Mouse (Mus musculus): ENCODE measurements around the gene Chil1. TPM values are rescaled to one million over a fixed set of nuclear protein-coding genes. Genes with fewer than 3 reads are reported as not detected.

The Chil1 gene
- polyA plus RNA-seq (2014; fragmentation: Illumina TruSeq; extraction: RNeasy Lipid Tissue Mini Kit (QIAGEN cat#74804); ENCODE audit: low read depth, low replicate concordance) = not detected

DNA sequence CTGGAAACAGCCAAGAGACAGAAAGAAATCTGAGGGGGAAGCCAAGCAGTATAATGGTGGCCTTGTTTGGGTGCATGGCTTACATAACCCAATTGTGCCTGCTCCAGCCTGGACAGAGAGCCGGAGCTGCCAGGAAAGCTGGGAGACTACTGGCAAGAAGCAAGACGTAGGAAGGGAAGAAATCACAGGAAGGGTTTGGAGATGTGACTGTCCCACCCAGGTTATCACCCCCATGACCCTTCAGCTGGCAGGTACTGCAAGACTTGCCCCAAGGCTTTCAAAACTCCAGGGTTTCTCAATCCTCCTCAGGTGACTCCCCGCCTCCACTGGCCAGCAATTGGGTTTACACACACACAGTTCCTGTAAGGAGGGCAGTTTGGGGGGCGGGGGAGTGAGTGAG, at the start of gene Chil1:
Gene Chil1 (plus strand): TSS at position 152 of the 400 bp plus-strand sequence.

DNA sequence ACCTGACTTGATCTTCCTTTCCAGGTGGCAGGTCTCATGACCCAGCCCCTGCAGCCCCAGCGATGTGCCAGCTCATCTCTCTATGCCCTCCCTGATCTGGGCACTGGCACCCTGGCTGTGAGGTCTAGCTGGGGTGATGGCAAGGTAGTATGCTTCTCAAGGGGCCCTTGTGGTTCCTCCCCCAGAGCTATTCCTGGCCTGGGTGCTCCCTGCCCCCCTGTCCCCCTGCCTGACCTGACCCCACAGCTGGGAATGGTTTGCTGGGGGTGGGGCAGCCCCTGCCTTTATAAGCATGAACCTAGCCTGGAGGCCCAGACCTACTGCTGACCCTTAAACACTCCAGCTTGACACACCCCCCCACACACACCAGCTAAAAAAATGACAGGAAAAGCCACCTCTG, 11.2 kb downstream of the Chil1 start, which contains the start of gene Mybph:
Gene Mybph (plus strand): TSS at position 323 of the 400 bp plus-strand sequence.

DNA sequence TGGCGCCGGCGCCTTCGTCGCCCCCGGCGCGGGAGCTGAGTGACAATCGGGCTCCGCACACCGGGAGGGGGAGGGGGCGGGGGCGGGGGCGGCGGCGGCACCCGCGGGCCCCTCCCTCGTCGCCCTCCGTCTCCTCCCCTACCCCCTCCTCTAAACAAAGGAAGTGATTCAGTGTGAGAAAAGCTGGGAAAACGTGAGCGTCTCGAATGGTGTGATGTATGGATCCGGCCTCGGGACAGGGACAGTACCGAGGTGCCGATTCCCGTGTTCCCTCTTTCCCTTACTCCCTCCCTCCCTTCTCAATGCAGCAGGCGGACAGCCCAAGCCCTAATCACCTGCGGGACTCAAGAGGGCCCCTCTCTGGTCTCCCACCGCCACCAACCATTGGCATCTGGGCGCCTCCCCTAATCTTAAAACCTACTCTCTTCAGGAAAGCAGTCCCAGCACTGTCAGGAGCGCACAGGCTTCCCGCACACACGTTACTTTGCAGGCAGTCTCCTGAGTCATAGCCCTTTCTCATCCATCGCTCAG, 53.5 kb downstream of the Chil1 start, which contains the start of gene Adora1:
Gene Adora1 (minus strand): TSS at position 41 of the 531 bp plus-strand sequence.

Other genes with a start within 250 kb of the Chil1 start
- 1.1 TPM for gene Fmod, start 144.9 kb upstream of the Chil1 start, polyA plus RNA-seq (2014; fragmentation: Illumina TruSeq; extraction: RNeasy Lipid Tissue Mini Kit (QIAGEN cat#74804); ENCODE audit: low read depth, low replicate concordance)
- gene Btg2, start 103.1 kb upstream of the Chil1 start, polyA plus RNA-seq (2014; fragmentation: Illumina TruSeq; extraction: RNeasy Lipid Tissue Mini Kit (QIAGEN cat#74804); ENCODE audit: low read depth, low replicate concordance) = 71.2 TPM
- not detected for gene Chit1, start 70.9 kb upstream of the Chil1 start, polyA plus RNA-seq (2014; fragmentation: Illumina TruSeq; extraction: RNeasy Lipid Tissue Mini Kit (QIAGEN cat#74804); ENCODE audit: low read depth, low replicate concordance)
- not detected for gene Mybph, start 11.3 kb downstream of the Chil1 start, polyA plus RNA-seq (2014; fragmentation: Illumina TruSeq; extraction: RNeasy Lipid Tissue Mini Kit (QIAGEN cat#74804); ENCODE audit: low read depth, low replicate concordance)
- 0.88 TPM for gene Adora1, start 53.3 kb downstream of the Chil1 start, polyA plus RNA-seq (2014; fragmentation: Illumina TruSeq; extraction: RNeasy Lipid Tissue Mini Kit (QIAGEN cat#74804); ENCODE audit: low read depth, low replicate concordance)
- gene Myog, start 107.8 kb downstream of the Chil1 start, polyA plus RNA-seq (2014; fragmentation: Illumina TruSeq; extraction: RNeasy Lipid Tissue Mini Kit (QIAGEN cat#74804); ENCODE audit: low read depth, low replicate concordance) = not detected
- 0.79 TPM for gene Ppfia4, start 150.8 kb downstream of the Chil1 start, polyA plus RNA-seq (2014; fragmentation: Illumina TruSeq; extraction: RNeasy Lipid Tissue Mini Kit (QIAGEN cat#74804); ENCODE audit: low read depth, low replicate concordance)
- gene Tmem183a, start 179.8 kb downstream of the Chil1 start, polyA plus RNA-seq (2014; fragmentation: Illumina TruSeq; extraction: RNeasy Lipid Tissue Mini Kit (QIAGEN cat#74804); ENCODE audit: low read depth, low replicate concordance) = 184 TPM
- not detected for gene 4933406M09Rik, start 203.8 kb downstream of the Chil1 start, polyA plus RNA-seq (2014; fragmentation: Illumina TruSeq; extraction: RNeasy Lipid Tissue Mini Kit (QIAGEN cat#74804); ENCODE audit: low read depth, low replicate concordance)
- gene Cyb5r1, start 223.4 kb downstream of the Chil1 start, polyA plus RNA-seq (2014; fragmentation: Illumina TruSeq; extraction: RNeasy Lipid Tissue Mini Kit (QIAGEN cat#74804); ENCODE audit: low read depth, low replicate concordance) = 8.3 TPM
- 74.6 TPM for gene Adipor1, start 233.2 kb downstream of the Chil1 start, polyA plus RNA-seq (2014; fragmentation: Illumina TruSeq; extraction: RNeasy Lipid Tissue Mini Kit (QIAGEN cat#74804); ENCODE audit: low read depth, low replicate concordance)